Mouse (Mus musculus): Measurements from ENCODE around the gene Cfap54. TPM values are rescaled to one million over a fixed set of nuclear protein-coding genes. Genes with fewer than 3 reads are reported as not detected.

The Cfap54 gene
- polyA plus RNA-seq, 1 experiment, result 0.09 TPM

GRCm38 (mm10) chr10:92730339-92730738 lies 351.1 kb downstream of the Cfap54 start:
- H3K36me3 ChIP-seq (ENCODE audit: control insufficient read depth), result no peaks in the 10 kb centered on the region
- no peaks in the 10 kb centered on the region for H3K27me3 ChIP-seq (ENCODE audit: control insufficient read depth)
- no peaks in the 10 kb centered on the region for H3K4me1 ChIP-seq (ENCODE audit: control insufficient read depth)
- no peak for TF ChIP-seq GATA1 (IDR thresholded peaks at IDR 0.05; ENCODE audit: low read length)
- no peak for TF ChIP-seq TAL1 (IDR thresholded peaks at IDR 0.05; ENCODE audit: low read length)
- no peak overlapping the region for H3K4me3 ChIP-seq (replicated peaks)
- no peaks in the 10 kb centered on the region; the same call in 1 of the 2 replicates for H3K9me3 ChIP-seq (ENCODE audit: control insufficient read depth, low read length)

- Histone ChIP-seq H3K27me3 (ENCODE audit: control insufficient read depth) (no peaks in the 10 kb centered on the region), H3K4me1 (ENCODE audit: control insufficient read depth) (no peaks in the 10 kb centered on the region; the same call in 1 of the 2 replicates), H3K36me3 (ENCODE audit: control insufficient read depth) (no peaks in the 10 kb centered on the region), H3K4me3 (replicated peaks) (no peak overlapping the region), H3K9me3 (ENCODE audit: control insufficient read depth, low read length) (peaks cover 4% of the 10 kb centered on the region; the same call in 1 of the 2 replicates)
- TF ChIP-seq TAL1 (IDR thresholded peaks at IDR 0.05; ENCODE audit: low read length), result no peak
These were observed 352.7 kb downstream of the Cfap54 start for GRCm38 (mm10) chr10:92728723-92729122.

Other genes starting within 250 kb of the Cfap54 start
- 0.17 and 0.41 TPM in 2 replicates for gene Cdk17, start 79.3 kb upstream of the Cfap54 start, polyA plus RNA-seq (2012)
- gene Elk3, start 229.5 kb upstream of the Cfap54 start, polyA plus RNA-seq (2012), result 0.10 TPM in 1 of 2 replicates, not detected in the other

Measured in erythroblast, embryonic 14.5 days (primary cell).